Comparison of ENCODE assay signal across 11 mouse cellular contexts in the genomic region with DNA sequence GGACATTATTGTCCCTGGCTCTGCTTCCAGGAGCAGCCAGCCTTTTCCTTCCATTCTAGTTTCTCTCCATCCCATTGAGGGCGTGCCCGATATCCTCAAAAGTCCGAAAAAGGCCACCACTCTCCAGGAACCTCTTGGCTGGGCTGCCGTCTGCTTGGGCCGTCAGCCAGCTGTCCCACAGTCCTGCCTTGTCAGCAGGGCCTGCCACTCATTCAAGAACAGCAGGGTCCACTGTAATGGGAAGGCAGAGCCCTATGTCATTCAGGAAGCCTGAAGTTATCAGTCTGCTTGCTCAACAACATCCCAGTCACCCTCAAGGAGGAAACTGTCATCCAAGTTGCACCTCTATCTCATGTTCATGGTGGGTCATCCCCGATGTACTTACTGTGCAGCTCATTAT.
A peak's percentile ranks its signal among the peaks of the same experiment; 100 is the strongest.
DNase-seq lines count a peak whose midpoint lies in the region; ATAC-seq and TF ChIP-seq lines count a peak whose summit lies in the region.
"Had no signal": no experiment of that assay in that cellular context is flagged by ENCODE, and none has a peak within 500 bp of the region (broad histone marks: within the 10 kb centered on the region; RNA-seq: fewer than 3 reads in every experiment).

No protein-coding gene starts in this region.

- H3K36me3 ChIP-seq in kidney, adult 2 months (ENCODE audit: control insufficient read depth, insufficient read depth, low read length) = no peaks in the 10 kb centered on the region
- no peaks in the 10 kb centered on the region for H3K36me3 ChIP-seq in kidney, embryonic 14.5 days (ENCODE audit: control insufficient read depth, insufficient read depth, low read length)
- H3K36me3 ChIP-seq in heart, embryonic 15.5 days = no peaks in the 10 kb centered on the region
- H3K36me3 ChIP-seq: embryonic facial prominence, embryonic 12.5 days had no signal

- TF ChIP-seq CTCF in kidney, adult 2 months (conservative IDR thresholded peaks at IDR 0.05; ENCODE audit: insufficient read depth, insufficient read length, low read depth, low read length) = no peak

- ATAC-seq in kidney, embryonic 14.5 days (ENCODE audit: low FRiP score, low TSS enrichment) = no peak
- ATAC-seq in heart, embryonic 15.5 days (replicated peaks; ENCODE audit: insufficient number of reproducible peaks, insufficient read depth, low FRiP score, low read depth) = peak; percentile 89

- 67% methylated on average over 6 of the region's 6 CpGs for WGBS in kidney, adult 2 months
- WGBS in kidney, embryonic 14.5 days = 84% methylated on average over 6 of the region's 6 CpGs
- 15% methylated on average over 6 of the region's 6 CpGs for WGBS in heart, embryonic 15.5 days

- no peak overlapping the region for H3K9ac ChIP-seq in kidney, embryonic 14.5 days (ENCODE audit: low read depth, low read length)
- no peak overlapping the region for H3K9ac ChIP-seq in heart, embryonic 15.5 days
- H3K9ac ChIP-seq: embryonic facial prominence, embryonic 12.5 days had no signal

- no peaks in the 10 kb centered on the region for H3K4me1 ChIP-seq in kidney, adult 2 months (ENCODE audit: control insufficient read depth, insufficient read depth, low read length)
- no peaks in the 10 kb centered on the region for H3K4me1 ChIP-seq in kidney, embryonic 14.5 days (ENCODE audit: control insufficient read depth, insufficient read depth, low read length)
- peaks cover 23% of the 10 kb centered on the region for H3K4me1 ChIP-seq in heart, embryonic 15.5 days (replicated peaks)
- H3K4me1 ChIP-seq: embryonic facial prominence, embryonic 12.5 days had no signal

- no peaks in the 10 kb centered on the region for H3K9me3 ChIP-seq in kidney, embryonic 14.5 days (ENCODE audit: control insufficient read depth, low read length)
- no peaks in the 10 kb centered on the region for H3K9me3 ChIP-seq in heart, embryonic 15.5 days (replicated peaks)
- H3K9me3 ChIP-seq: embryonic facial prominence, embryonic 12.5 days had no signal

- H3K4me2 ChIP-seq in kidney, embryonic 14.5 days (replicated peaks; ENCODE audit: low read depth, low read length) = no peak overlapping the region
- no peak overlapping the region for H3K4me2 ChIP-seq in heart, embryonic 15.5 days
- H3K4me2 ChIP-seq: embryonic facial prominence, embryonic 12.5 days had no signal

- no peaks in the 10 kb centered on the region for H3K27me3 ChIP-seq in kidney, adult 2 months (replicated peaks; ENCODE audit: control insufficient read depth, insufficient read depth, low read length)
- no peaks in the 10 kb centered on the region for H3K27me3 ChIP-seq in kidney, embryonic 14.5 days (ENCODE audit: control insufficient read depth, insufficient read depth, low read length)
- H3K27me3 ChIP-seq in heart, embryonic 15.5 days = no peaks in the 10 kb centered on the region
- H3K27me3 ChIP-seq: embryonic facial prominence, embryonic 12.5 days had no signal

- TF ChIP-seq POLR2A in kidney, adult 2 months (IDR thresholded peaks at IDR 0.05; ENCODE audit: low read depth, low read length) = no peak

- no peak overlapping the region for H3K4me3 ChIP-seq in kidney, adult 2 months (ENCODE audit: insufficient read depth, low read depth, low read length)
- no peak overlapping the region for H3K4me3 ChIP-seq in kidney, embryonic 14.5 days (ENCODE audit: low read length)
- H3K4me3 ChIP-seq in heart, embryonic 15.5 days = no peak overlapping the region
- H3K4me3 ChIP-seq: embryonic facial prominence, embryonic 12.5 days had no signal

- peak; percentile 47 for DNase-seq in kidney, adult 2 months
- peak; percentile 43 for DNase-seq in Muller cell, postnatal 12 days (ENCODE audit: inconsistent ontology term)
- DNase-seq in cerebellum, postnatal 14 days = peak; percentile 53 to 70
- DNase-seq in liver = no peak
- DNase-seq in right cerebral cortex, adult 18-20 months = no peak
- DNase-seq in spleen, postnatal 4 days (ENCODE audit: low spot score in 2 of 2) = no peak
- DNase-seq: adrenal gland, postnatal 36 days had no signal

- H3K27ac ChIP-seq in kidney, adult 2 months (ENCODE audit: insufficient read depth, low read depth, low read length) = no peak overlapping the region
- H3K27ac ChIP-seq in kidney, embryonic 14.5 days (ENCODE audit: low read depth, low read length) = no peak overlapping the region
- peak overlapping the region; percentile 46 for H3K27ac ChIP-seq in heart, embryonic 15.5 days
- H3K27ac ChIP-seq: embryonic facial prominence, embryonic 12.5 days; kidney, postnatal 0 days had no signal

Comparison
In these comparisons a context has a peak if more than half of its experiments do, and no peak if none do; other contexts are left out.
1. DNase-seq: peak in kidney, adult 2 months (single experiment), Muller cell, postnatal 12 days (single experiment) and cerebellum, postnatal 14 days (2 of 2); none in liver (single experiment), right cerebral cortex, adult 18-20 months (single experiment) and spleen, postnatal 4 days (0 of 2).